22 mouse cellular contexts compared by ENCODE assay signal in the genomic region with DNA sequence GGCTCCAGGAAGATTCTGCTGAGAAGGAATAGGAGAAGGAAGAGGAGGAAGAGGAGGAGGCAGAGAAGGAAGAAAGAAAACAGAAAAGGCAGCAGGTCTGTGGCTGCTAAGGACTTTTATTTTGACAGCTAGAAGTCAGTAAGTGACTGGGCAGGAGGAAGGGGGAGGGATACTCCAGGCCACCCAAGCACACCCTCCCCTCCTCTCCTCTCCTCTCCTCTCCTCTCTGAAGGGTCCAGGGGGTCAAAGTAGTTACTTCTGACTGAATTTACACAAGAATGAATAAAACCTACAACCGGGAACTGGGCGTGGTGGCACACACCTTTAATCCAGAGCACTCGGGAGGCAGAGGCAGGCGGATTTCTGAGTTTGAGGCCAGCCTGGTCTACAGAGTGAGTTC. TPM values are rescaled to one million over a fixed set of nuclear protein-coding genes. Genes with fewer than 3 reads are reported as not detected.
DNase-seq lines count a peak whose midpoint lies in the region; ATAC-seq lines count a peak whose summit lies in the region.
"Had no signal": no experiment of that assay in that cellular context is flagged by ENCODE, and none has a peak within 500 bp of the region (broad histone marks: within the 10 kb centered on the region; RNA-seq: fewer than 3 reads in every experiment).

No protein-coding gene starts in this region.

- peaks cover 3% of the 10 kb centered on the region for H3K4me1 ChIP-seq in hindbrain, embryonic 11.5 days (replicated peaks; ENCODE audit: control insufficient read depth, insufficient read depth, low read length)
- no peaks in the 10 kb centered on the region for H3K4me1 ChIP-seq in hindbrain, embryonic 16.5 days (ENCODE audit: control insufficient read depth, insufficient read depth, low read depth, low read length)
- peaks cover 15% of the 10 kb centered on the region for H3K4me1 ChIP-seq in midbrain, embryonic 10.5 days
- H3K4me1 ChIP-seq in midbrain, embryonic 14.5 days (ENCODE audit: control insufficient read depth, insufficient read depth, low read length): peaks cover 9% of the 10 kb centered on the region; the same call in 1 of the 2 replicates
- H3K4me1 ChIP-seq: liver, embryonic 12.5 days had no signal

- peak; percentile 58; the same call in 1 of the 2 replicates for ATAC-seq in hindbrain, embryonic 11.5 days (ENCODE audit: low FRiP score)
- ATAC-seq in hindbrain, embryonic 16.5 days: no peak; the same call in 1 of the 2 replicates
- no peak for ATAC-seq in midbrain, embryonic 14.5 days (ENCODE audit: low FRiP score, low TSS enrichment)
- ATAC-seq in megakaryocyte, adult 5-6 weeks (ENCODE audit: poor library complexity, severe bottlenecking): 0 out of 2 replicates have a peak, but pooled peaks have one; percentile 14
- ATAC-seq: forebrain, embryonic 14.5 days; liver, embryonic 12.5 days had no signal

- WGBS in hindbrain, embryonic 11.5 days: 63% methylated on average over 4 of the region's 4 CpGs
- WGBS in hindbrain, embryonic 16.5 days: 64% methylated on average over 4 of the region's 4 CpGs
- WGBS in midbrain, embryonic 10.5 days: 69% methylated on average over 4 of the region's 4 CpGs
- WGBS in midbrain, embryonic 14.5 days: 55% methylated on average over 4 of the region's 4 CpGs

- no peak overlapping the region for H3K4me3 ChIP-seq in hindbrain, embryonic 11.5 days (ENCODE audit: low read depth, low read length)
- H3K4me3 ChIP-seq in hindbrain, embryonic 16.5 days (ENCODE audit: low read length): no peak overlapping the region
- no peak overlapping the region for H3K4me3 ChIP-seq in midbrain, embryonic 10.5 days
- H3K4me3 ChIP-seq in midbrain, embryonic 14.5 days (replicated peaks; ENCODE audit: low read depth, low read length): no peak overlapping the region
- H3K4me3 ChIP-seq: erythroblast, embryonic 14.5 days; liver, embryonic 12.5 days; lung, embryonic 15.5 days; stomach, embryonic 15.5 days had no signal

- H3K36me3 ChIP-seq in hindbrain, embryonic 11.5 days (ENCODE audit: control insufficient read depth, insufficient read depth, low read length): no peaks in the 10 kb centered on the region
- no peaks in the 10 kb centered on the region for H3K36me3 ChIP-seq in hindbrain, embryonic 16.5 days (ENCODE audit: control insufficient read depth, insufficient read depth, low read length)
- H3K36me3 ChIP-seq in midbrain, embryonic 10.5 days: peaks cover 47% of the 10 kb centered on the region
- no peaks in the 10 kb centered on the region for H3K36me3 ChIP-seq in midbrain, embryonic 14.5 days (ENCODE audit: control insufficient read depth, insufficient read depth, low read length)
- H3K36me3 ChIP-seq: liver, embryonic 12.5 days; lung, embryonic 15.5 days; stomach, embryonic 15.5 days had no signal

- no peak overlapping the region for H3K9ac ChIP-seq in hindbrain, embryonic 11.5 days (ENCODE audit: low read depth, low read length)
- no peak overlapping the region for H3K9ac ChIP-seq in hindbrain, embryonic 16.5 days (ENCODE audit: low read depth, low read length)
- no peak overlapping the region for H3K9ac ChIP-seq in midbrain, embryonic 14.5 days (replicated peaks; ENCODE audit: low read length)
- H3K9ac ChIP-seq: liver, embryonic 12.5 days; lung, embryonic 15.5 days; stomach, embryonic 15.5 days had no signal

- no peaks in the 10 kb centered on the region for H3K9me3 ChIP-seq in hindbrain, embryonic 11.5 days (ENCODE audit: control insufficient read depth, low read length)
- no peaks in the 10 kb centered on the region for H3K9me3 ChIP-seq in hindbrain, embryonic 16.5 days (ENCODE audit: control insufficient read depth, low read length)
- H3K9me3 ChIP-seq in midbrain, embryonic 10.5 days (replicated peaks): peaks cover under 1% of the 10 kb centered on the region; the same call in 1 of the 2 replicates
- no peaks in the 10 kb centered on the region for H3K9me3 ChIP-seq in midbrain, embryonic 14.5 days (ENCODE audit: control insufficient read depth, low read length)
- H3K9me3 ChIP-seq: liver, embryonic 12.5 days; lung, embryonic 15.5 days; stomach, embryonic 15.5 days had no signal

- no peak overlapping the region for H3K4me2 ChIP-seq in hindbrain, embryonic 11.5 days (replicated peaks; ENCODE audit: low read depth, low read length)
- H3K4me2 ChIP-seq in hindbrain, embryonic 16.5 days (ENCODE audit: low read length): no peak overlapping the region
- no peak overlapping the region for H3K4me2 ChIP-seq in midbrain, embryonic 14.5 days (ENCODE audit: low read length)
- H3K4me2 ChIP-seq: heart, embryonic 11.5 days; liver, embryonic 12.5 days; lung, embryonic 15.5 days; stomach, embryonic 15.5 days had no signal

- peak; percentile 19 for DNase-seq in hindbrain, embryonic 11.5 days (ENCODE audit: low spot score)
- no peak for DNase-seq in midbrain, embryonic 10.5 days (ENCODE audit: low spot score)
- DNase-seq in midbrain, embryonic 14.5 days: no peak
- peak; percentile 38 for DNase-seq in embryo, embryonic 10 days (ENCODE audit: low spot score)
- no peak for DNase-seq in thymus, postnatal 25 days
- DNase-seq in adrenal gland, postnatal 4 days (ENCODE audit: low spot score in 2 of 2): no peak
- DNase-seq: adrenal gland, postnatal 36 days; cerebellum, adult 9-11 months; gastrocnemius, postnatal 36 days; heart, postnatal 14 days; kidney, postnatal 25 days; right cerebral cortex, postnatal 14 days; thymus, postnatal 14 days had no signal

- no peak overlapping the region for H3K27ac ChIP-seq in hindbrain, embryonic 11.5 days (ENCODE audit: low read depth, low read length)
- H3K27ac ChIP-seq in hindbrain, embryonic 16.5 days (ENCODE audit: low read depth, low read length): no peak overlapping the region
- H3K27ac ChIP-seq in midbrain, embryonic 10.5 days (replicated peaks): peak overlapping the region; percentile 67
- H3K27ac ChIP-seq in midbrain, embryonic 14.5 days (replicated peaks; ENCODE audit: low read depth, low read length): no peak overlapping the region
- H3K27ac ChIP-seq: liver, embryonic 12.5 days; lung, embryonic 15.5 days; stomach, embryonic 15.5 days had no signal

- H3K27me3 ChIP-seq in hindbrain, embryonic 11.5 days (ENCODE audit: control insufficient read depth, insufficient read depth, low read length): no peaks in the 10 kb centered on the region
- H3K27me3 ChIP-seq in hindbrain, embryonic 16.5 days (replicated peaks; ENCODE audit: control insufficient read depth, insufficient read depth, low read length): no peaks in the 10 kb centered on the region
- H3K27me3 ChIP-seq in midbrain, embryonic 10.5 days (ENCODE audit: low read depth, poor library complexity, severe bottlenecking): no peaks in the 10 kb centered on the region
- H3K27me3 ChIP-seq in midbrain, embryonic 14.5 days (ENCODE audit: control insufficient read depth, insufficient read depth, low read length): no peaks in the 10 kb centered on the region
- H3K27me3 ChIP-seq: liver, embryonic 12.5 days; lung, embryonic 15.5 days; stomach, embryonic 15.5 days had no signal

RNA-seq across cellular contexts. Expression of a gene that starts 12.3 kb away (rescaled TPM):
- polyA plus RNA-seq in hindbrain, embryonic 11.5 days (2014; fragmentation: Nextera tagmentation; extraction: Ambion mirVana): 134 and 135 TPM in 2 replicates
- 46.9 and 51.6 TPM in 2 replicates for polyA plus RNA-seq in hindbrain, embryonic 16.5 days (2015; fragmentation: Nextera tagmentation; extraction: Ambion mirVana)
- 79.5 and 108 TPM in 2 replicates for polyA plus RNA-seq in midbrain, embryonic 10.5 days (2016; fragmentation: Nextera tagmentation; extraction: Ambion mirVana)
- polyA plus RNA-seq in midbrain, embryonic 14.5 days (2014; fragmentation: Nextera tagmentation; extraction: Ambion mirVana): 41.4 and 61.2 TPM in 2 replicates
- total RNA-seq in megakaryocyte, adult 5-6 weeks (2015): 0.27 and 0.84 TPM in 2 replicates
- total RNA-seq in megakaryocyte, adult 5-6 weeks (2017): not detected in 2 replicates
- total RNA-seq in adrenal gland, postnatal 4 days (2021): 10 to 100 TPM; 11.1 to 14.8 TPM
- total RNA-seq: CH12.LX had no signal
- polyA plus RNA-seq: erythroblast, embryonic 14.5 days had no signal

Comparison
In these comparisons a context has a peak if more than half of its experiments do, and no peak if none do; other contexts are left out.
1. ATAC-seq: peak in hindbrain, embryonic 11.5 days (single experiment) and megakaryocyte, adult 5-6 weeks (single experiment); none in hindbrain, embryonic 16.5 days (single experiment) and midbrain, embryonic 14.5 days (single experiment).
2. DNase-seq: peak in hindbrain, embryonic 11.5 days (single experiment) and embryo, embryonic 10 days (single experiment); none in midbrain, embryonic 10.5 days (single experiment), midbrain, embryonic 14.5 days (single experiment), thymus, postnatal 25 days (single experiment) and adrenal gland, postnatal 4 days (0 of 2).